Mouse (Mus musculus): ENCODE measurements around the gene Capns1. TPM values are rescaled to one million over a fixed set of nuclear protein-coding genes. Genes with fewer than 3 reads are reported as not detected.

Gene Capns1
- 52.2 TPM for polyA plus RNA-seq (2017; shearing (Covaris generic))

GRCm38 (mm10) chr7:30198481-30198971 lies at the start of gene Capns1:
Gene Capns1, minus strand, starts transcription at chr7:30198811.

GRCm38 (mm10) chr7:30235625-30236024 lies 37.0 kb upstream of the Capns1 start, which contains the start of gene Ovol3:
Gene Ovol3, minus strand, starts transcription at chr7:30235725.

GRCm38 (mm10) chr7:30231669-30232454 lies 33.3 kb upstream of the Capns1 start, which contains the start of the genes Polr2i and Tbcb:
Gene Polr2i, plus strand, starts transcription at chr7:30231948.
Gene Tbcb, minus strand, starts transcription at chr7:30232272.

GRCm38 (mm10) chr7:30183879-30184289 lies 14.7 kb downstream of the Capns1 start, which contains the start of gene Cox7a1:
Gene Cox7a1, plus strand, starts transcription at chr7:30184144.

GRCm38 (mm10) chr7:30169583-30170282 lies 28.9 kb downstream of the Capns1 start, which contains the start of gene Zfp146:
Gene Zfp146, minus strand, starts transcription at chr7:30169750.

Other genes with a start within 250 kb of the Capns1 start
- 6.7 TPM for gene Zfp74, start 244.7 kb downstream of the Capns1 start, polyA plus RNA-seq (2017; shearing (Covaris generic))
- gene Zfp568, start 214.9 kb downstream of the Capns1 start, polyA plus RNA-seq (2017; shearing (Covaris generic)): 8.8 TPM
- gene Zfp14, start 147.4 kb downstream of the Capns1 start, polyA plus RNA-seq (2017; shearing (Covaris generic)): 2.0 TPM
- gene Zfp82, start 125.9 kb downstream of the Capns1 start, polyA plus RNA-seq (2017; shearing (Covaris generic)): 7.3 TPM
- not detected for gene Gm26920, start 108.4 kb downstream of the Capns1 start, polyA plus RNA-seq (2017; shearing (Covaris generic))
- gene Zfp566, start 108.3 kb downstream of the Capns1 start, polyA plus RNA-seq (2017; shearing (Covaris generic)): 7.2 TPM
- gene Zfp260, start 104.0 kb downstream of the Capns1 start, polyA plus RNA-seq (2017; shearing (Covaris generic)): 54.9 TPM
- gene Zfp382, start 76.9 kb downstream of the Capns1 start, polyA plus RNA-seq (2017; shearing (Covaris generic)): 9.6 TPM
- gene Zfp146, start 29.1 kb downstream of the Capns1 start, polyA plus RNA-seq (2017; shearing (Covaris generic)): 49.7 TPM
- gene Cox7a1, start 14.7 kb downstream of the Capns1 start, polyA plus RNA-seq (2017; shearing (Covaris generic)): not detected
- 27.8 TPM for gene Polr2i, start 33.1 kb upstream of the Capns1 start, polyA plus RNA-seq (2017; shearing (Covaris generic))
- 34.7 TPM for gene Tbcb, start 33.5 kb upstream of the Capns1 start, polyA plus RNA-seq (2017; shearing (Covaris generic))
- gene Ovol3, start 36.9 kb upstream of the Capns1 start, polyA plus RNA-seq (2017; shearing (Covaris generic)): not detected
- 1.0 TPM for gene Thap8, start 81.3 kb upstream of the Capns1 start, polyA plus RNA-seq (2017; shearing (Covaris generic))
- gene Wdr62, start 81.6 kb upstream of the Capns1 start, polyA plus RNA-seq (2017; shearing (Covaris generic)): 5.2 TPM
- not detected for gene Clip3, start 92.9 kb upstream of the Capns1 start, polyA plus RNA-seq (2017; shearing (Covaris generic))
- gene Alkbh6, start 109.9 kb upstream of the Capns1 start, polyA plus RNA-seq (2017; shearing (Covaris generic)): 92.8 TPM
- 6.1 TPM for gene Syne4, start 116.0 kb upstream of the Capns1 start, polyA plus RNA-seq (2017; shearing (Covaris generic))
- gene E130208F15Rik, start 122.9 kb upstream of the Capns1 start, polyA plus RNA-seq (2017; shearing (Covaris generic)): not detected
- 24.2 TPM for gene Sdhaf1, start 125.1 kb upstream of the Capns1 start, polyA plus RNA-seq (2017; shearing (Covaris generic))
- gene Lrfn3, start 164.0 kb upstream of the Capns1 start, polyA plus RNA-seq (2017; shearing (Covaris generic)): not detected
- not detected for gene Tyrobp, start 214.9 kb upstream of the Capns1 start, polyA plus RNA-seq (2017; shearing (Covaris generic))
- 367 TPM for gene Hcst, start 221.0 kb upstream of the Capns1 start, polyA plus RNA-seq (2017; shearing (Covaris generic))
- gene Nfkbid, start 222.9 kb upstream of the Capns1 start, polyA plus RNA-seq (2017; shearing (Covaris generic)): 181 TPM
- gene Aplp1, start 246.7 kb upstream of the Capns1 start, polyA plus RNA-seq (2017; shearing (Covaris generic)): 3.6 TPM

All from naive thymus-derived CD4-positive, alpha-beta T cell, adult 5 months (primary cell).